Mouse (Mus musculus): ENCODE results near the gene Pex14.

Gene Pex14

GRCm38 (mm10) chr4:149058298-149058697 lies 41.4 kb downstream of the Pex14 start:
- H3K9me3 ChIP-seq (ENCODE audit: low read length) = no peaks in the 10 kb centered on the region
- peak overlapping the region; percentile 46 for H3K4me3 ChIP-seq (replicated peaks; ENCODE audit: low read length)
- peaks cover 9% of the 10 kb centered on the region for H3K27me3 ChIP-seq (ENCODE audit: insufficient read depth, low read length)
- peaks cover 94% of the 10 kb centered on the region for H3K4me1 ChIP-seq (replicated peaks; ENCODE audit: low read depth, low read length)
- peaks cover 16% of the 10 kb centered on the region for H3K36me3 ChIP-seq (ENCODE audit: insufficient read depth, low read length)
- TF ChIP-seq NANOG (IDR thresholded peaks at IDR 0.05; ENCODE audit: borderline replicate concordance, low read length) (no peak), CTCF (conservative IDR thresholded peaks at IDR 0.05; ENCODE audit: low read length) (no peak), POU5F1 (IDR thresholded peaks at IDR 0.05; ENCODE audit: borderline replicate concordance, low read length) (no peak)

GRCm38 (mm10) chr4:149057470-149057869 lies 42.2 kb downstream of the Pex14 start:
- peaks cover 90% of the 10 kb centered on the region for H3K4me1 ChIP-seq (replicated peaks; ENCODE audit: low read depth, low read length)
- TF ChIP-seq CTCF (conservative IDR thresholded peaks at IDR 0.05; ENCODE audit: low read length) (no peak), POU5F1 (IDR thresholded peaks at IDR 0.05; ENCODE audit: borderline replicate concordance, low read length) (no peak), NANOG (IDR thresholded peaks at IDR 0.05; ENCODE audit: borderline replicate concordance, low read length) (no peak)
- H3K36me3 ChIP-seq (ENCODE audit: insufficient read depth, low read length) = peaks cover 22% of the 10 kb centered on the region
- H3K9me3 ChIP-seq (ENCODE audit: low read length) = no peaks in the 10 kb centered on the region
- peaks cover 9% of the 10 kb centered on the region for H3K27me3 ChIP-seq (ENCODE audit: insufficient read depth, low read length)
- peak overlapping the region; percentile 46 for H3K4me3 ChIP-seq (replicated peaks; ENCODE audit: low read length)

GRCm38 (mm10) chr4:149056957-149057356 lies 42.7 kb downstream of the Pex14 start:
- Histone ChIP-seq H3K9me3 (ENCODE audit: low read length) (no peaks in the 10 kb centered on the region), H3K4me1 (replicated peaks; ENCODE audit: low read depth, low read length) (peaks cover 85% of the 10 kb centered on the region), H3K4me3 (replicated peaks; ENCODE audit: low read length) (peak overlapping the region; percentile 46), H3K36me3 (ENCODE audit: insufficient read depth, low read length) (peaks cover 22% of the 10 kb centered on the region), H3K27me3 (ENCODE audit: insufficient read depth, low read length) (peaks cover 9% of the 10 kb centered on the region)
- no peak for TF ChIP-seq CTCF (conservative IDR thresholded peaks at IDR 0.05; ENCODE audit: low read length)
- TF ChIP-seq NANOG (IDR thresholded peaks at IDR 0.05; ENCODE audit: borderline replicate concordance, low read length) = no peak
- no peak for TF ChIP-seq POU5F1 (IDR thresholded peaks at IDR 0.05; ENCODE audit: borderline replicate concordance, low read length)

GRCm38 (mm10) chr4:149055847-149056246 lies 43.8 kb downstream of the Pex14 start:
- H3K4me1 ChIP-seq (replicated peaks; ENCODE audit: low read depth, low read length) = peaks cover 76% of the 10 kb centered on the region
- H3K9me3 ChIP-seq (ENCODE audit: low read length) = no peaks in the 10 kb centered on the region
- H3K36me3 ChIP-seq (ENCODE audit: insufficient read depth, low read length) = peaks cover 22% of the 10 kb centered on the region
- no peak overlapping the region for H3K4me3 ChIP-seq (replicated peaks; ENCODE audit: low read length)
- no peak for TF ChIP-seq POU5F1 (IDR thresholded peaks at IDR 0.05; ENCODE audit: borderline replicate concordance, low read length)
- peaks cover 9% of the 10 kb centered on the region for H3K27me3 ChIP-seq (ENCODE audit: insufficient read depth, low read length)

GRCm38 (mm10) chr4:149049351-149050159 lies 50.1 kb downstream of the Pex14 start:
- TF ChIP-seq NANOG (IDR thresholded peaks at IDR 0.05; ENCODE audit: borderline replicate concordance, low read length) (no peak), CTCF (conservative IDR thresholded peaks at IDR 0.05; ENCODE audit: low read length) (no peak)
- peaks cover 12% of the 10 kb centered on the region for H3K36me3 ChIP-seq (ENCODE audit: insufficient read depth, low read length)

GRCm38 (mm10) chr4:149048625-149049228 lies 50.9 kb downstream of the Pex14 start:
- H3K36me3 ChIP-seq (ENCODE audit: insufficient read depth, low read length) = peaks cover 9% of the 10 kb centered on the region
- H3K4me1 ChIP-seq (replicated peaks; ENCODE audit: low read depth, low read length) = peaks cover 65% of the 10 kb centered on the region
- H3K4me3 ChIP-seq (replicated peaks; ENCODE audit: low read length) = peak overlapping the region; percentile 29
- no peaks in the 10 kb centered on the region for H3K27me3 ChIP-seq (ENCODE audit: insufficient read depth, low read length)
- H3K9me3 ChIP-seq (ENCODE audit: low read length) = no peaks in the 10 kb centered on the region
- no peak for TF ChIP-seq POU5F1 (IDR thresholded peaks at IDR 0.05; ENCODE audit: borderline replicate concordance, low read length)
- TF ChIP-seq CTCF (conservative IDR thresholded peaks at IDR 0.05; ENCODE audit: low read length) = no peak

More at GRCm38 (mm10) chr4:149049351-149050159, 50.1 kb downstream of the Pex14 start:
- Histone ChIP-seq H3K4me3 (replicated peaks; ENCODE audit: low read length) (peak overlapping the region; percentile 29; the same call in 1 of the 2 replicates), H3K4me1 (replicated peaks; ENCODE audit: low read depth, low read length) (peaks cover 72% of the 10 kb centered on the region), H3K9me3 (ENCODE audit: low read length) (no peaks in the 10 kb centered on the region), H3K27me3 (ENCODE audit: insufficient read depth, low read length) (no peaks in the 10 kb centered on the region)

- H3K9me3 ChIP-seq (ENCODE audit: low read length) = no peaks in the 10 kb centered on the region
- H3K36me3 ChIP-seq (ENCODE audit: insufficient read depth, low read length) = peaks cover under 1% of the 10 kb centered on the region; the same call in 1 of the 2 replicates
- H3K4me1 ChIP-seq (replicated peaks; ENCODE audit: low read depth, low read length) = peaks cover 63% of the 10 kb centered on the region
- H3K27me3 ChIP-seq (ENCODE audit: insufficient read depth, low read length) = no peaks in the 10 kb centered on the region
- no peak for TF ChIP-seq POU5F1 (IDR thresholded peaks at IDR 0.05; ENCODE audit: borderline replicate concordance, low read length)
- peak; percentile 24 for TF ChIP-seq CTCF (conservative IDR thresholded peaks at IDR 0.05; ENCODE audit: low read length)
- TF ChIP-seq NANOG (IDR thresholded peaks at IDR 0.05; ENCODE audit: borderline replicate concordance, low read length) = no peak
- H3K4me3 ChIP-seq (replicated peaks; ENCODE audit: low read length) = 0 out of 2 replicates have a peak overlapping the region, but pooled peaks have one; percentile 5
Observed at GRCm38 (mm10) chr4:149047360-149047759, 52.3 kb downstream of the Pex14 start.

GRCm38 (mm10) chr4:149045885-149046284 lies 53.8 kb downstream of the Pex14 start:
- H3K4me3 ChIP-seq (replicated peaks; ENCODE audit: low read length) = 0 out of 2 replicates have a peak overlapping the region, but pooled peaks have one; percentile 10
- H3K4me1 ChIP-seq (replicated peaks; ENCODE audit: low read depth, low read length) = peaks cover 62% of the 10 kb centered on the region
- TF ChIP-seq POU5F1 (IDR thresholded peaks at IDR 0.05; ENCODE audit: borderline replicate concordance, low read length) (no peak), NANOG (IDR thresholded peaks at IDR 0.05; ENCODE audit: borderline replicate concordance, low read length) (no peak), CTCF (conservative IDR thresholded peaks at IDR 0.05; ENCODE audit: low read length) (no peak)
- peaks cover 15% of the 10 kb centered on the region for H3K36me3 ChIP-seq (ENCODE audit: insufficient read depth, low read length)
- H3K9me3 ChIP-seq (ENCODE audit: low read length) = no peaks in the 10 kb centered on the region
- H3K27me3 ChIP-seq (ENCODE audit: insufficient read depth, low read length) = no peaks in the 10 kb centered on the region
